Mouse (Mus musculus) hindbrain, embryonic 14.5 days (tissue): Measurements from ENCODE around the gene Mrps27. TPM values are rescaled to one million over a fixed set of nuclear protein-coding genes. Genes with fewer than 3 reads are reported as not detected.
A peak's percentile ranks its signal among the peaks of the same experiment; 100 is the strongest.

Experiments
- ATAC-seq: fragments of 200-750 bp; cut with Nextera tagmentation; 2 replicates; pipeline ENCODE4 v1.8.0; 2017; ENCODE audit warnings: moderate number of reproducible peaks, mild to moderate bottlenecking, moderate TSS enrichment, moderate library complexity; ENCODE audit not compliant: low FRiP score
- DNase-seq: peaks from one replicate; pipeline ENCODE4 v3.0.0-alpha.2; 2015; ENCODE audit warnings: low spot score
- H3K27ac ChIP-seq: fragments of 300-500 bp; sonication (generic); 2 replicates; pipeline ENCODE4 v1.5.1; 2014; ENCODE audit warnings: mild to moderate bottlenecking, moderate library complexity
- H3K27me3 ChIP-seq: fragments of 300-500 bp; sonication (generic); 2 replicates; pipeline ENCODE4 v1.6.1; 2014; ENCODE audit warnings: mild to moderate bottlenecking, low read length, mixed read lengths; ENCODE audit not compliant: control insufficient read depth, insufficient read depth
- H3K36me3 ChIP-seq: fragments of 300-500 bp; sonication (generic); replicated peaks from 2 replicates; pipeline ENCODE4 v1.6.1; 2014; ENCODE audit not compliant: control insufficient read depth, insufficient read depth
- H3K4me1 ChIP-seq: fragments of 300-500 bp; sonication (generic); replicated peaks from 2 replicates; pipeline ENCODE4 v1.6.1; 2014; ENCODE audit warnings: antibody characterized with exemption, low read length, mixed read lengths; ENCODE audit not compliant: control insufficient read depth, insufficient read depth
- H3K4me2 ChIP-seq: fragments of 300-500 bp; sonication (generic); replicated peaks from 2 replicates; pipeline ENCODE4 v1.6.1; 2014; ENCODE audit warnings: mild to moderate bottlenecking, moderate library complexity
- H3K4me3 ChIP-seq: fragments of 300-500 bp; sonication (generic); replicated peaks from 2 replicates; pipeline ENCODE4 v1.5.1; 2014; ENCODE audit warnings: mild to moderate bottlenecking, low read length
- H3K9ac ChIP-seq: fragments of 300-500 bp; sonication (generic); 2 replicates; pipeline ENCODE4 v1.6.1; 2014
- H3K9me3 ChIP-seq: fragments of 300-500 bp; sonication (generic); 2 replicates; pipeline ENCODE4 v1.6.1; 2016; ENCODE audit warnings: low read length; ENCODE audit not compliant: control insufficient read depth
- WGBS: fragments of 180-500 bp; shearing (Covaris S2); extraction: QIAGEN DNeasy Blood & Tissue Kit; methylation state at CpG from one replicate; pipeline ENCODE4 v1.1.7; 2014; 5-methylcytosine and 5-hydroxymethylcytosine counted together
- polyA plus RNA-seq: library from polyadenylated mRNA; unstranded; fragments of >200 nt; fragmentation: Nextera tagmentation; extraction: Ambion mirVana; gene quantifications from 2 replicates; pipeline ENCODE4 v1.2.1, GENCODE M21; 2014

Mrps27 gene
- polyA plus RNA-seq, 1 experiment from 2014 or later: 40.0 TPM

DNA sequence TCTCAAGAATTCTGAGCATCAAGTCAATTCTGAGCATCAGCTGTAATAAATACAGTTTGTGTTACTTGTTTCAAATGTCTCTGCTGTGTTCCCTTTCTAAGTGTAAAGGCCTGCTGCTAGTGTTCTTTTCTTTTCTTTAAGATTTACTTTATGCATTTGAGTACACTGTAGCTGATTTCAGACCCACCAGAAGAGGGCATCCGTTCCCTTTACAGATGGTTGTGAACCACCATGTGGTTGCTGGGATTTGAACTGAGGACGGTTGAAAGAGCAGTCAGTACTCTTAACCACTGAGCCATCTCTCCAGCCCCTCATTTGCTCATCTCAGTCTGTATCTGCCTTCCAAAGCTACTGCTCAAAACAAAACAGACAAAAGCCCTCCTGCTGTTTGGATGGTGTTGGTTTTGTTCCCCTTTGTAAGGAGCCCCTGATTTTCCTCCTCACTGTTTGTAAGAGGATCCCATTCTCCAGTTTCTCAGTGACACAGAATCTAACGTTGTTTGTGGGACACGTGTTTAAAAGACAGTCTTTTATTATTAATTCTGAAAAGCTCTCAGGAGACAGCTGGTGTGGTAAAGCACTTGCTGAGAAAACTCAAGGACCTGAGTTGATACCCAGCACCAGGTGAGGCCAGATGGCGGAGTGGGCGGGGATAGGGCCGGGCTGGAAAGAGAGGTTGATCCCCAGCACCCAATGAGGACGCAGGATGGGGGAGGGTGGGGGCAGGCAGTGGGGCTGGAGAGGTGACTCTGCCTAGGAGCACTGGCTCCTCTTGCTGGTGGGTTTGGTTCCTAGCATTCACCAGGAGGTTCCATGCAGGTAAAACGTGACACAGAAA is 12.1 kb downstream of the Mrps27 start:
- H3K4me3 ChIP-seq: no peak overlapping the region
- H3K9me3 ChIP-seq: no peaks in the 10 kb centered on the region
- 37% methylated on average over 9 of the region's 9 CpGs for WGBS
- ATAC-seq (no peak), DNase-seq (no peak)
- H3K4me1 ChIP-seq: peaks cover 15% of the 10 kb centered on the region; the same call in 1 of the 2 replicates
- no peak overlapping the region for H3K27ac ChIP-seq
- no peak overlapping the region for H3K4me2 ChIP-seq
- H3K9ac ChIP-seq: no peak overlapping the region
- H3K27me3 ChIP-seq: no peaks in the 10 kb centered on the region
- H3K36me3 ChIP-seq: peaks cover 3% of the 10 kb centered on the region; the same call in 1 of the 2 replicates

DNA sequence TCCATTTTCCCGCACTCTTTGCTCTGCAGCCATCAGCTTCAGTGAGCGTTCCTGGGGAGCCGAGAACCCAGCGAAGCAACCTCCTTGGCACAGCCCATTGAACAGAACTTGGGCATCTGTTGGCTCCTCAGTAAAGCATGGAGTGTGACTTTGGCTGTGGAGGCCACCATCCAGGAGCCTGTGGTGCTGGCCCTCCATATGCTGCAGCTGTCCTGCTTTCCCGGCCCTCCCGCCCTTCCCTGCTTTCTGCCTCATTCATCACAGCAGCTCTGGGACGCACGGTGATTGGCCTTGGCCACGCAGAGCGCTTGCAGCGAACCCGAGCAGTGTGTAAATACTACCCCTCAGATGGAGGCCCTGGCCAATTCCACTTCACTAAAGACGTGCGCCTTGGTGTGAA is 14.3 kb downstream of the Mrps27 start:
- H3K27ac ChIP-seq: 0 out of 2 replicates have a peak overlapping the region, but pooled peaks have one; percentile 20
- H3K4me2 ChIP-seq: no peak overlapping the region
- ATAC-seq: peak; percentile 87
- H3K9me3 ChIP-seq: no peaks in the 10 kb centered on the region
- peaks cover 13% of the 10 kb centered on the region for H3K4me1 ChIP-seq
- H3K27me3 ChIP-seq: no peaks in the 10 kb centered on the region
- no peak for DNase-seq
- no peak overlapping the region for H3K9ac ChIP-seq
- peaks cover under 1% of the 10 kb centered on the region; the same call in 1 of the 2 replicates for H3K36me3 ChIP-seq
- H3K4me3 ChIP-seq: no peak overlapping the region
- WGBS: 70% methylated on average over 14 of the region's 14 CpGs

DNA sequence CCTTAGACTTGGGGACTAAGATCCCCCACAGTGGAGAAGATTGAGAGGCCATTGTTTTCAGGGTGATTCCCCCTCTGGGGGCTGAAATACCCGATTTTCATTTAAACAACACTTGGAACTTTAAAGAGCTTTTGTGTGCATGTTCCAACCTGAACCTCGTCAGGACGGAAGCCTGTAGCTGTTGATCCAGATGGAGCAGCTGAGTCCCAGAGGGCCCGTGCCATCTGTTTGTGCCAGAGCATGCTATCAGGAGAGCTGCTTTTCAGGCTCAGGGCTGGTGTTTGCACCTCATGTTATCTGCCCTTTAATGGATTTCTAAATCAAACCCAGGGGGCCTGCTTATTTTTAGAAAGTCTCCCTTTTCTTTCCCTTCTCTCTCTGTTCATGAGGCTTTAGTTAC is 19.3 kb downstream of the Mrps27 start:
- 39% methylated on average over 4 of the region's 4 CpGs for WGBS
- no peak for DNase-seq
- Histone ChIP-seq H3K27ac (no peak overlapping the region), H3K4me2 (no peak overlapping the region), H3K9ac (no peak overlapping the region), H3K27me3 (no peaks in the 10 kb centered on the region), H3K4me3 (no peak overlapping the region), H3K4me1 (peaks cover 9% of the 10 kb centered on the region), H3K36me3 (peaks cover 29% of the 10 kb centered on the region), H3K9me3 (no peaks in the 10 kb centered on the region)
- no peak for ATAC-seq

- no peak for DNase-seq
Observed at GRCm38 (mm10) chr13:99366422-99367175, 22.0 kb downstream of the Mrps27 start.

DNA sequence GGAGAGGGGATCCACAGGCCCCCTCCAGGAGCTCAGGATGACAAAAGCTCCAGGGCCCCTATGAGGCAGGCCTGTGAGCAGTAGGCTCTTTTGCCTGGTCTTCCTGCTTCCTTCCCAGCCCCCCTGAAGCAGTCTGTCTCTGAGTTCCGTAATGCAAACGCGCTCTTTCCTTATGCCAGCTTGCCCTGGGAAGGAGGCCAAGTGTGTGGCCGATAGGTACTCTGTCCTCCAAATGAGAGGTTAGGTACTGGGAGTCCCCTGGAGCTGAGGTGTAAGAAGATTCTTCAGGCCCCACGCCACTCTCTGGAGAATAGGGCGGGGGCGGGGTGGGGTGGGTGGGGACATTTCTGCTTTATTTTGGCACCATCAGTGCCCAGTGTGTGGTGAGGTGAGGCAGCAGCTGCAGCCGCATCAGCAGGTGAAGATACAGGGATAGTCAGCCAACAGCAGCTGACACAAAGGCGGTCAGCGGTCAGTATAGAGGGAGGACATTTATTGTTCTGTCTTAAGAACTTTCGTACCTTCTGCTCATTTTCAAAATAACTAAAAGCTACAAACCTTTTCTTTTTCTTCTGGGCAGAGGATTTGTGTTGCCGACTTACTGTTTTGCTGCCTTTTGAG is 23.1 kb downstream of the Mrps27 start:
- 81% methylated on average over 12 of the region's 12 CpGs for WGBS
- no peak for ATAC-seq
- H3K27ac ChIP-seq: no peak overlapping the region
- H3K9me3 ChIP-seq: no peaks in the 10 kb centered on the region
- no peak overlapping the region for H3K4me3 ChIP-seq
- H3K4me1 ChIP-seq: peaks cover 5% of the 10 kb centered on the region; the same call in 1 of the 2 replicates
- peaks cover 29% of the 10 kb centered on the region for H3K36me3 ChIP-seq
- no peak overlapping the region for H3K4me2 ChIP-seq
- H3K9ac ChIP-seq: no peak overlapping the region
- H3K27me3 ChIP-seq: no peaks in the 10 kb centered on the region
- DNase-seq: no peak

More at GRCm38 (mm10) chr13:99366422-99367175, 22.0 kb downstream of the Mrps27 start:
- no peak overlapping the region for H3K4me3 ChIP-seq
- ATAC-seq: no peak
- H3K27ac ChIP-seq: no peak overlapping the region
- H3K27me3 ChIP-seq: no peaks in the 10 kb centered on the region
- H3K4me2 ChIP-seq: no peak overlapping the region
- WGBS: 92% methylated on average over 5 of the region's 5 CpGs
- H3K4me1 ChIP-seq: peaks cover 5% of the 10 kb centered on the region; the same call in 1 of the 2 replicates
- no peak overlapping the region for H3K9ac ChIP-seq
- H3K36me3 ChIP-seq: peaks cover 29% of the 10 kb centered on the region
- no peaks in the 10 kb centered on the region for H3K9me3 ChIP-seq

- DNase-seq: no peak
- ATAC-seq: no peak
Observed at GRCm38 (mm10) chr13:99369103-99369502, 24.5 kb downstream of the Mrps27 start.

GRCm38 (mm10) chr13:99371285-99371684 is 26.7 kb downstream of the Mrps27 start:
- Histone ChIP-seq H3K9me3 (no peaks in the 10 kb centered on the region), H3K27me3 (no peaks in the 10 kb centered on the region), H3K4me1 (no peaks in the 10 kb centered on the region), H3K36me3 (0 out of 2 replicates have a peak, but pooled peaks cover 6% of the 10 kb centered on the region), H3K27ac (no peak overlapping the region), H3K4me2 (no peak overlapping the region), H3K9ac (no peak overlapping the region), H3K4me3 (no peak overlapping the region)
- 91% methylated on average over 5 of the region's 5 CpGs for WGBS
- ATAC-seq: no peak
- no peak for DNase-seq

More at GRCm38 (mm10) chr13:99369103-99369502, 24.5 kb downstream of the Mrps27 start:
- Histone ChIP-seq H3K4me3 (no peak overlapping the region), H3K4me2 (no peak overlapping the region), H3K9me3 (no peaks in the 10 kb centered on the region), H3K27me3 (no peaks in the 10 kb centered on the region), H3K9ac (no peak overlapping the region), H3K36me3 (peaks cover 27% of the 10 kb centered on the region), H3K4me1 (peaks cover 2% of the 10 kb centered on the region; the same call in 1 of the 2 replicates), H3K27ac (no peak overlapping the region)
- WGBS: 40% methylated on average over 12 of the region's 12 CpGs

GRCm38 (mm10) chr13:99373684-99374083 is 29.1 kb downstream of the Mrps27 start:
- WGBS: 83% methylated on average over 7 of the region's 7 CpGs
- no peak overlapping the region for H3K27ac ChIP-seq
- no peaks in the 10 kb centered on the region for H3K27me3 ChIP-seq
- no peak overlapping the region for H3K9ac ChIP-seq
- no peak overlapping the region for H3K4me3 ChIP-seq
- H3K36me3 ChIP-seq: no peaks in the 10 kb centered on the region
- no peak for ATAC-seq
- no peaks in the 10 kb centered on the region for H3K4me1 ChIP-seq
- no peaks in the 10 kb centered on the region for H3K9me3 ChIP-seq
- DNase-seq: no peak
- H3K4me2 ChIP-seq: no peak overlapping the region

DNA sequence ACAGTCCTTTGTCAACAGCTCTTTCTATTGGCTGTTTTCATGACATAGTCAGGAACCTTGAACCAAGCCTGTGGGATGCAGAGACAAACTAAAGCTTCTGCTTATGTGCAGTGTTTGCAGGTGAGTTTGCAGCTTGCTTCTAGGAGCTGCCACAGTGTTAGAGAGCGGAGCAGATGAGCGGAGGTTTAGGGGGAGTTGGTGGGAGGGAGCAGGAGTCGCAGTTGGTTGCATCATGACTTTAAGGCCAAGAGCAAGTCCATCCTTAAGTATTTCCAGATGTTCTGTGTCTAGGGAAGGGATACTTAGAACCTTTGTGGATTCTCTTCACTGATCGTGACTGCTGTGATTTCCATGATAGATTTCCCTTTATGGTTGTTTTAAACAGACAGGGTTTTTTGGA is 29.6 kb downstream of the Mrps27 start:
- ATAC-seq: no peak
- Histone ChIP-seq H3K9me3 (no peaks in the 10 kb centered on the region), H3K4me1 (no peaks in the 10 kb centered on the region), H3K9ac (no peak overlapping the region), H3K36me3 (no peaks in the 10 kb centered on the region), H3K4me3 (no peak overlapping the region), H3K27ac (no peak overlapping the region), H3K4me2 (no peak overlapping the region), H3K27me3 (no peaks in the 10 kb centered on the region)
- no peak for DNase-seq
- 87% methylated on average over 4 of the region's 4 CpGs for whole genome bisulfite sequencing
